Mouse (Mus musculus) Patski (cell line): ENCODE data around the gene Parp16. TPM values are rescaled to one million over a fixed set of nuclear protein-coding genes. Genes with fewer than 3 reads are reported as not detected.
A peak's percentile ranks its signal among the peaks of the same experiment; 100 is the strongest.
"Not testable (repeated sequence)": the region's sequence is repeated elsewhere in the genome, so short reads cannot be mapped to it uniquely, and the experiment has no call there.

Source experiments
- ATAC-seq: fragments of 100-300 bp; one replicate; pipeline ENCODE4 v1.8.0; 2021
- CTCF ChIA-PET: fragments of 350-600 bp; sonication (Branson Sonifier 250); formaldehyde crosslinking; loops from one replicate; lab custom pipeline; 2022; ENCODE audit warnings: inconsistent platforms; lab: Charles Lee
- POLR2A ChIA-PET: fragments of 350-600 bp; sonication (Branson Sonifier 250); formaldehyde crosslinking; loops from one replicate; lab custom pipeline; 2022; ENCODE audit warnings: antibody characterized with exemption, inconsistent platforms; lab: Charles Lee
- DNase-seq: peaks from one replicate; pipeline ENCODE4 v3.0.0-alpha.2; 2011; ENCODE audit warnings: low read depth, low spot score
- H3K27me3 ChIP-seq: fragments of 371-371 bp; one replicate; pipeline ENCODE4 v1.5.1; 2021
- CTCF ChIP-seq: fragments of 100-300 bp; IDR thresholded peaks from one replicate; pipeline ENCODE4 v1.5.1; 2021
- in situ Hi-C: fragments of 300-500 bp; cut with MboI; formaldehyde crosslinking; loops from 3 replicates; pipeline ENCODE4 v1.11.1; 2018; ENCODE audit warnings: low pct_unique_long_range_greater_than_20kb, mixed read lengths
- polyA plus RNA-seq: library from polyadenylated mRNA; unstranded; gene quantifications from one replicate; pipeline ENCODE4 v1.2.3, GENCODE M21; 2021

Parp16 gene
- polyA plus RNA-seq, 1 experiment from 2014 or later: 7.0 TPM

GRCm38 (mm10) chr9:65195982-65196737 lies 1.0 kb downstream of the Parp16 start:
- H3K27me3 ChIP-seq: no peaks in the 10 kb centered on the region
- no peak for DNase-seq
- POLR2A ChIA-PET: interaction anchor here (0.6 to 1.2 kb wide), 3 partner anchors 9 to 184 kb away, joined by 3 to 4 read pairs (median 4); no protein-coding TSS in a partner anchor
- peak; percentile 47 for ATAC-seq
- no peak for TF ChIP-seq CTCF
- in situ Hi-C loops: no loop called here
- CTCF ChIA-PET: interaction anchor here (0.9 to 3.4 kb wide), 5 partner anchors 19 to 265 kb away, joined by 3 to 22 read pairs (median 7); no protein-coding TSS in a partner anchor

DNA sequence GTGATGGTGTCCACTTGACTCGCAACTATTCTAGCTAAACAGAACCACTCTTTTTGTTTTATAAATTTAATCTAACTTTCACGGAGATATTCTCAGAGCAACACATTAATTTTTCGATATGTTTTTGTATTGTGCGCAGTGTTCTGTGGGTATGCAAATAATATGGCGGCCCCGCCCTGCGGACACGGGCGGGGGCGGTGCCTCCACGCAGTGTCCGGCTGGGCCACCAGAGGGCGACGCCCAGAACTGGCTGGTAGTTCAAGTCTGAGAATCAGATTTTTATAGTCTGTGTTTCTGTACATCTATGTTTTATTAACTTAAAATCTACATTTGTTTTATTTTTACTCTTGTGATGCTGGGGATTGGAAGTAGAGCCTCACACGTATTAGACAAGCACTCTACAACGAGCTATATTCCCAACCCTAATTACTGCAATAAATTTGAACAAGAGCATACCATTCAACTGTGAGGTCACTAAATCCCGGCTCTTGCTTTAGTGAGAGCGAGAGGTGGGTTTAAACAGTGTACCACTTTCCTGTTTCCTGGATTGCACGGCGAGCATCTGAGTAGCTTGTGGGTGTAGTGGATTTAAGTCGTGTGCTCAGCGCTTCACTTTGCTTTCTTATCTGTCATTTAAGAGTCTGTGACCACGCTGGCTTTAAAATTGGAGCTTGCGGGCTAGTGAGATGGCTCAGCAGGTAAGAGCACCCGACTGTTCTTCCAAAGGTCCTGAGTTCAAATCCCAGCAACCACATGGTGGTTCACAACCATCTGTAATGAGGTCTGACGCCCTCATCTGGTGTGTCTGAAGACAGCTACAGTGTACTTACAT lies 1.8 kb downstream of the Parp16 start:
- TF ChIP-seq CTCF: peak; percentile 99
- ChIA-PET POLR2A (interaction anchor here (0.8 to 1.2 kb wide), 2 partner anchors 18 to 184 kb away, joined by 3 to 4 read pairs; no protein-coding TSS in a partner anchor), CTCF (interaction anchor here (0.9 to 3.4 kb wide), 6 partner anchors 13 to 266 kb away, joined by 3 to 22 read pairs (median 7); no protein-coding TSS in a partner anchor)
- no peak for DNase-seq
- no peaks in the 10 kb centered on the region for H3K27me3 ChIP-seq
- ATAC-seq: no peak
- in situ Hi-C loops: no loop called here

DNA sequence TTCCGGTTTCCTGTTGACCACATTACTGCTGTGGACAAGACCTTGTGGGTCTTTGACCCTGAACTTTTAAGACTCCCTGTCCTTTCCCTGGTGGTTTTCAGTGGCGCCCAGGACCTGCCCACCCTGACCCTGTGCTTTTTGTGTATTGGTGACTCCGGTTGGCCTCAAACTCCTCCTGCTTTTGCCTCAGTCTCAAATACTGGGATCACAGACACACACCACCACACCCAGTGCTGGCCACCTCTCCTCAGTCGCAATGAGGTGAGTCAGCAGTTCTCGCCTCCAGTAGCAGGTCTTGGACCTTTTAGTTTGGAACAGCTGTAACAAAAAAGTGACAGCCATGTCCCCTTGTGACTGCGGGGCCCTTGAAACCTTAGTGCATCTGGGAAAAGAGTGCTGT lies 2.7 kb downstream of the Parp16 start:
- no peaks in the 10 kb centered on the region for H3K27me3 ChIP-seq
- in situ Hi-C loops: no loop called here
- TF ChIP-seq CTCF: no peak
- ChIA-PET POLR2A (interaction anchor here (0.5 to 1.2 kb wide), 2 partner anchors 17 to 527 kb away, joined by 3 to 4 read pairs; no protein-coding TSS in a partner anchor), CTCF (interaction anchor here (1.0 to 3.4 kb wide), 4 partner anchors 12 to 86 kb away, joined by 3 to 22 read pairs (median 8); no protein-coding TSS in a partner anchor)
- DNase-seq (no peak), ATAC-seq (no peak)

GRCm38 (mm10) chr9:65199723-65200122 lies 4.6 kb downstream of the Parp16 start:
- H3K27me3 ChIP-seq: no peaks in the 10 kb centered on the region
- ChIA-PET CTCF (interaction anchor here (0.7 kb wide), 1 partner anchor 16 kb away, joined by 3 read pairs; no protein-coding TSS in a partner anchor), POLR2A (no interaction called here)
- TF ChIP-seq CTCF: no peak
- no peak for ATAC-seq
- in situ Hi-C loops: no loop called here
- no peak for DNase-seq

DNA sequence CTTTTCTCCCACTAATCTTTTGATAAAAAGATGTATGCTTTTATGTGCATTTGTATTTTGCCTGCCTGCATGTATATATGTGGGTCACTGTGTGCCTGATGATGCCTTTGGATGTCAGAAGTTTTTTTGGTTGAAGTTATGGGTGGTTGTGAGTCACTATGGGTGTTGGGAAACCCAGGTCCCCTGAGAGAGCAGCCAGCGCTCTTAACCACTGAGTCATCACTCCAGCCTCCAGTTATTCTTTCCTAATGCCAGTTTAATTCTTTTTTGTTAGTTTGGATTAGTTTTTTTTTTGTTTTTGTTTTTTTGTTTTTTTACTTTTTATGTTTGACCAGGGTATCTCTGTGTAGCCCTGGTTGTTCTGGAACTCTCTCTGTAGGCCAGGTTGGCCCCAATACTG lies 5.5 kb downstream of the Parp16 start:
- ATAC-seq: no peak
- in situ Hi-C loops: no loop called here
- DNase-seq: no peak
- H3K27me3 ChIP-seq: no peaks in the 10 kb centered on the region
- POLR2A ChIA-PET: no interaction called here
- CTCF ChIA-PET: no interaction called here
- TF ChIP-seq CTCF: no peak

DNA sequence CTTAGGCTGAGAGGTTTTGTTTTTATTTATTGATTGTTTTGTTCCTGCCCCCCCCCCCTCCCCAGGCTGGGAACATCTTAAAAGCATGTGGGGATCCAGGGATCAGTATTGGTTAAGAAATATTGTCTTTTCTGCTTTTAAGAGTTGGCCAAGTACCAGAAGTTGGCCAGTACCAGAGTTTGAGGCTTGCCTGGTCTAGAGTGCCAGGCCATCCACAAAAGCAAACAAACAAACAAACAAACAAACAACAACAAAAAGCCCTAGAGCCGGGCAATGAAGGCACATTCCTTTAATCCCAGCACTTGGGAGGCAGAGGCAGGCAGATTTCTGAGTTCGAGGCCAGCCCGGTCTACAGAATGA lies 5.8 kb downstream of the Parp16 start:
- DNase-seq (no peak), ATAC-seq (peak; percentile 1)
- CTCF ChIA-PET: no interaction called here
- no peak for TF ChIP-seq CTCF
- POLR2A ChIA-PET: no interaction called here
- in situ Hi-C loops: no loop called here
- no peaks in the 10 kb centered on the region for H3K27me3 ChIP-seq

DNA sequence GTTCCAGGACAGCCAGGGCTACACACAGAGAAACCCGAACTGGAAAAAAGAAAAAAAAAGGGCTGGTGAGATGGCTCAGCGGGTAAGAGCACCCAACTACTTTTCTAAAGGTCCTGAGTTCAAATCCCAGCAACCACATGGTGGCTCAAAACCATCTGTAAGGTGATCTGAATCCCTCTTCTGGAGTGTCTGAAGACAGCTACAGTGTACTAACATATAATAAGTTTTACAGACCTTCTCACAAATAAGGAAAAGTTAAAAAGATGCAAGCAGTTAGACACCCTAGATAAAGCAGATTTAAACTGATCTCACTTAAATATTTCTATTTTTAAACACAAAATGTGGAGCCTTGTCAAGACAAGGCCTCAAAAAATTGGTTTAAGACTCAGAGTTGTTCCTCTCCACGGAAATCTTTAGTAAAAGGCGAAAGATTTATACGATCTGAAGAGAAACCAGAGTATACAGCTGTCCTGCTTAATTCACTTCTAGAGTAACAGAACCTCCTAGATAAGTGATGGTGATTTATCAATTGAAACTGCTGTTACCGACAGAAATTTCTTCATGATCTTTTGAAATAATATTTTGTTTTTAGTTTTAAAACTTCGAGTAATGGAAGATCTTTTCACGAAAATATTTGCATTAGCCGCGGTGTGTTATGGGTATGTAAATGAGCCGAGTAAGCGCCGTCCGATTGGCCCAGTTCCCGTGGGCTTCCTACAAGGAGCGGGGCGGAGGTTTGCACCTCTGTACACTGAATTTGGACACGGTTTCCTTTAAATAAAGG lies 6.4 kb downstream of the Parp16 start:
- in situ Hi-C loops: no loop called here
- ATAC-seq (peak; percentile 58), DNase-seq (no peak)
- ChIA-PET POLR2A (interaction anchor here (0.7 to 1.4 kb wide), 2 partner anchors 13 to 32 kb away, joined by 4 read pairs; no protein-coding TSS in a partner anchor), CTCF (no interaction called here)
- no peak for TF ChIP-seq CTCF
- H3K27me3 ChIP-seq: no peaks in the 10 kb centered on the region

DNA sequence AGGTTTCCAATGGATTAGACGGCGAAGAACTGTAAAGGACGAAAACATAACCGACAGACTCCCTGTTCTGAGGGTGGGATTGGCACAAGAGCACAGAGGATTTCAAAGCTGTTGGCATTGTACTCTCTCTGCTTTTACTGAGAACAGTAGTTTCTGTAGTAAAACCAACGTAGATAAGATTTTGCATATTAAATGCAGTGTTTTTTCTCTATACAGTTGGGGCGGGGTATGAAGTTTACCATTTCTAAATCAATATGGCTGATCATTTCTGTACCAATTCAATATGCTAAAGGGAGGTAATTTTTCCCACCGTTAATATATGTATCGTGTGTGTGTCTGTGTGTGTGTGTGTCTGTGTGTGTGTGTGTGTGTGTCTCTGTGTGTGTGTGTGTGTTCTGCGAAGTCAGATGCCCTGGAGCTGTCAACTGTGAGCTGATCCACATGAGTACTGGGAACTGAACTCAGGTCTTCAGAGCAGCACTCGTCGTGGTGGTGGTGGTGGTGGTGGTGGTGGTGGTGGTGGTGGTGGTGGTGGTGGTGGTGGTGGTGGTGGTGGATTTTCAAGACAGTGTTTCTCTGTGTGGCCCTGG lies 7.1 kb downstream of the Parp16 start:
- ATAC-seq: no peak
- no peak for TF ChIP-seq CTCF
- CTCF ChIA-PET: no interaction called here
- in situ Hi-C loops: no loop called here
- POLR2A ChIA-PET: interaction anchor here (1.4 kb wide), 1 partner anchor 12 kb away, joined by 4 read pairs; no protein-coding TSS in a partner anchor
- no peaks in the 10 kb centered on the region for H3K27me3 ChIP-seq
- no peak for DNase-seq

GRCm38 (mm10) chr9:65205049-65205815 lies 10.1 kb downstream of the Parp16 start:
- no peak for DNase-seq
- ChIA-PET POLR2A (no interaction called here), CTCF (no interaction called here)
- no peak for ATAC-seq
- no peaks in the 10 kb centered on the region for H3K27me3 ChIP-seq
- TF ChIP-seq CTCF: no peak
- in situ Hi-C loops: no loop called here

DNA sequence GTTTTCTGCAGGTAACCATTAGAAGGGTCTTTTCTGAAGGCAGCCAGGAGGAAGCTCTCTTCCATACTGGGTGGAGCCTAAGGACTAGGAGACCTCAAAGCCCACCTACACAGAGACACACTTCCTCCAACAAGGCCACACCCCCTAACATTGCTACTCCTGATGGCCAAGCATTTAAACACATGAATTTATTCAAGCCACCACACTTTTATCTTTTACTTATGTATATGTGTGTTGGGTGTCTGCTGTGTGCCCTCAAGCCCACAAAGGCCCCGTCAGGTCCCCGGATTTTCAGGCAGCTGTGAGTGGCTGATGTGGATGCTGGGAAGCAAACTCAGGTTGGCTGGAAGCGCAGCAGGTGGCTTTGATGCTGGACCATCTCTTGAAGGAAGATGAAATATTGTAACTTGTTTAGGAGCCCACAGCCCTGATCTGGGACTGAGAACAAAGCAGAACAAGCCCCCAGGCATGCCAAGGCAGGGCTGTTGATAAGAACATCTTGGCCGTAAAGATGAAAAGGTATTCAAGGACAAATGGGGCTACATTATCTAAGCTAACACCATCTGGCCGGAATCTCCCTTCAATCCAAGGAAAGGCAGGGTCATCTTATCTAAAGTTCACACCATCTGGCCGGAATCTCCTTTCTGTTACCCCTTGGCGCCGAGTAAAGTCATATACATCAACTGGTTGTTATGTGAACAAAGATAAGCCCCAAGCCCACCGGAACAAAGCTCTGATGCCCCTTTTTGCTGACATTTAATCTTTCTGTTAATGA lies 12.1 kb downstream of the Parp16 start:
- H3K27me3 ChIP-seq, in situ Hi-C loops, POLR2A ChIA-PET, ATAC-seq, CTCF ChIA-PET, DNase-seq: not testable (repeated sequence)
